Mouse (Mus musculus) liver, postnatal 0 days (tissue): ENCODE results near the gene Proca1.

ENCODE experiments used
- CTCF ChIP-seq: sonication (generic); IDR thresholded peaks from 2 replicates; pipeline ENCODE4 v1.5.1; 2016; ENCODE audit warnings: antibody characterized with exemption, low read depth
- EP300 ChIP-seq: IDR thresholded peaks from 2 replicates; pipeline ENCODE4 v1.6.1; 2016; ENCODE audit warnings: antibody characterized with exemption, low read depth, mild to moderate bottlenecking

GRCm38 (mm10) chr11:78170306-78170705 is 22.9 kb upstream of the Proca1 start:
- TF ChIP-seq CTCF (no peak), EP300 (no peak)
